Mouse (Mus musculus) megakaryocyte, embryonic 14.5 days (primary cell): Measurements from ENCODE around the gene Arhgef10l.

ENCODE experiments used
- FLI1 ChIP-seq: IDR thresholded peaks from 2 replicates; pipeline ENCODE4 v1.6.1; 2012; ENCODE audit warnings: low read length, inconsistent platforms, mixed read lengths
- GATA1 ChIP-seq: IDR thresholded peaks from 3 replicates; pipeline ENCODE4 v1.6.1; 2012; ENCODE audit warnings: mixed read lengths, low read length, inconsistent platforms, borderline replicate concordance

DNA sequence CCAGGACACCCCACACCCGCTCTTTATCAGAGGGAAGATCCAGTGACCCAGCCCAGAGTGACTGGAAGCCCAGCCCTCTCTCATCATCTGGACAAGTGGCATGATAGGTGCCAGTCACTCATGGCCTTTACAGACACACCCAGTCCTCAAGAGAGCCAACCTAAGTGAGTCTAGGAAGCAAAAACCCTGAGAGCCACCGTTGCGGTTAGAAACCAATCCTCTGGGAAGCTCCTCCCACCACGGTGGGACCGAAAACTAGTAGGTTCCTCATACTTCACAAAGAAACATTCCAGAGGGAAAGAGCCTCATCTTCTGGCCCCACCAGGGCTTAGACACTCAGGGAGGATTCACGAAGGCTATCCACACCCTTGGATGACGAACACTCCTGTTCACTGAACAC lies 50.0 kb downstream of the Arhgef10l start:
- TF ChIP-seq GATA1: no peak
- no peak for TF ChIP-seq FLI1
